Mouse (Mus musculus) thymus, adult 2 months (tissue): ENCODE data around the gene N4bp3. TPM values are rescaled to one million over a fixed set of nuclear protein-coding genes. Genes with fewer than 3 reads are reported as not detected.
"Not testable (repeated sequence)": the region's sequence is repeated elsewhere in the genome, so short reads cannot be mapped to it uniquely, and the experiment has no call there.

Experiments used
- DNase-seq: peaks from one replicate; pipeline ENCODE4 v3.0.0; 2021
- H3K27ac ChIP-seq: fragments of 200-500 bp; 2 replicates; pipeline ENCODE4 v1.5.1; 2012; ENCODE audit warnings: low read length, control low read depth; ENCODE audit not compliant: control insufficient read depth, insufficient read depth
- H3K27me3 ChIP-seq: fragments of 200-500 bp; 2 replicates; pipeline ENCODE4 v1.6.1; 2012; ENCODE audit warnings: mild to moderate bottlenecking, low read length, moderate library complexity, mixed read lengths; ENCODE audit not compliant: control insufficient read depth, insufficient read depth
- H3K36me3 ChIP-seq: fragments of 200-500 bp; 2 replicates; pipeline ENCODE4 v1.6.1; 2012; ENCODE audit warnings: mild to moderate bottlenecking, low read length, moderate library complexity; ENCODE audit not compliant: control insufficient read depth, insufficient read depth
- H3K4me1 ChIP-seq: fragments of 200-500 bp; replicated peaks from 2 replicates; pipeline ENCODE4 v1.6.1; 2012; ENCODE audit warnings: low read length; ENCODE audit not compliant: control insufficient read depth, insufficient read depth
- H3K4me3 ChIP-seq: fragments of 200-500 bp; 2 replicates; pipeline ENCODE4 v1.5.1; 2012; ENCODE audit warnings: mild to moderate bottlenecking, low read length, control low read depth, moderate library complexity; ENCODE audit not compliant: control insufficient read depth, insufficient read depth
- CTCF ChIP-seq: fragments of 200-500 bp; IDR thresholded peaks from 2 replicates; pipeline ENCODE4 v1.5.1; 2012; ENCODE audit warnings: mild to moderate bottlenecking, control low read depth, low read length, moderate library complexity, borderline replicate concordance; ENCODE audit not compliant: control insufficient read depth, poor library complexity, insufficient read depth; ENCODE audit errors: extremely low read depth
- POLR2A ChIP-seq: fragments of 200-500 bp; IDR thresholded peaks from 2 replicates; pipeline ENCODE4 v1.6.1; 2012; ENCODE audit warnings: mild to moderate bottlenecking, low read length, control low read depth, moderate library complexity; ENCODE audit not compliant: control insufficient read depth, poor library complexity, insufficient read depth; ENCODE audit errors: extremely low read depth
- WGBS: fragments of 180-500 bp; shearing (Covaris S2); methylation state at CpG from one replicate; pipeline ENCODE4 v1.1.7; 2018; 5-methylcytosine and 5-hydroxymethylcytosine counted together
- polyA plus RNA-seq: library from polyadenylated mRNA; depleted of rRNA; stranded (reverse); fragments of >200 nt; gene quantifications from 2 replicates; pipeline ENCODE4 v1.2.3, GENCODE M21; 2012

Gene N4bp3
- polyA plus RNA-seq, 1 experiment, result 22.7 TPM

DNA sequence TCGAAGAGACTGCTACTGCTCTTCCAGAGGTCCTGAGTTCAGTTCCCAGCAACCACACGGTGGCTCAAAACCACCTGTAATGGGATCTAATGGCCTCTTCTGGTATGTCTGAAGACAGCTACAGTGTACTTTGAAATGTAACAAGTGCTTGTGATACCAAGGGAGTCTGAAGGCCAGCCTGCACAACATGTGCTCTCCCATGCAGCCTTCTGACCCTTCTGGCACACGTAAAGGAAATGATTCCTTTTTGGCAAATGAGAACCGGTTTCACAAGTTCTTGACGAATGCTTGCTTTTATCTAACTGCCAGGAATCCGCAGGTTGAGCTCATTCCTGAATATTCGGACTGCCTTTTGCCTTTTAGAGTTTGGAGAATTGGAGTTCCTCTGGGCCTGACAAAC lies 35.5 kb downstream of the N4bp3 start:
- no peak for TF ChIP-seq POLR2A
- TF ChIP-seq CTCF, result no peak
- H3K36me3 ChIP-seq, result no peaks in the 10 kb centered on the region
- no peak for DNase-seq
- H3K4me3 ChIP-seq, result no peak overlapping the region; the same call in 1 of the 2 replicates
- no peaks in the 10 kb centered on the region for H3K27me3 ChIP-seq
- peak overlapping the region; percentile 66 for H3K27ac ChIP-seq
- WGBS, result 32% methylated on average over 7 of the region's 7 CpGs
- H3K4me1 ChIP-seq, result peaks cover 13% of the 10 kb centered on the region

DNA sequence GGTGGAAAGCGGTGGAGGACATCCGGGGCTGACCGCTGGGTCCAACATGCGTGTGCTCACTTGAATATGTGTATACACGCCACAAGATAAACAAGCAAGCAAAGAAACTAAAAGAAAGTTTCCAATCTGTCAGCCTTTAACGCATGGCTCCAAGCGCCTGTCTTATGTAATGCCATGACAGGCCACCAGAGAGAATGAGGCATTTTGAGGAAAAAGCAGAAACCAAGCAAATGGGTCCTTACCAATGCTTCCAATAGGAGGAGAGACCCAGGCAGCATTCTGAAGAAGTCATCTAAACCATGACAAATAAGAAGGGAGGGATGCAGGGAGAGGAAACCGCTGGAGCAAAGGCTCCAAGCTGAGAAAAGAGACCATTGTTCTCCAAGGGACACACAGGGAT lies 36.4 kb downstream of the N4bp3 start:
- 95% methylated on average over 8 of the region's 8 CpGs for WGBS
- Histone ChIP-seq H3K27me3 (no peaks in the 10 kb centered on the region), H3K4me3 (no peak overlapping the region), H3K36me3 (no peaks in the 10 kb centered on the region), H3K27ac (no peak overlapping the region), H3K4me1 (peaks cover 19% of the 10 kb centered on the region)
- no peak for TF ChIP-seq POLR2A
- TF ChIP-seq CTCF, result no peak
- DNase-seq, result no peak

DNA sequence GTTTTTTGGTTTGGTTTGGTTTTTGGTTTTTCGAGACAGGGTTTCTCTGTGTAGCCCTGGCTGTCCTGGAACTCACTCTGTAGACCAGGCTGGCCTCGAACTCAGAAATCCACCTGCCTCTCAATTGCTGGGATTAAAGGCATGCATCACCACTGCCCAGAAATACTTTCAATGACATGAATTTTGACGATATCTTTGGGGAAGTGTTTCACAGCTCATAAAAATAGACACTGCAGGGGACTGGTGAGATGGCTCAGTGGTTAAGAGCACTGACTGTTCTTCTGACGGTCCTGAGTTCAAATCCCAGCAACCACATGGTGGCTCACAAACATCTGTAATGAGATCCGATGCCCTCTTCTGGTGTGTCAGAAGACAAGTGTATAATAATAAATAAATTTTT lies 40.7 kb downstream of the N4bp3 start:
- WGBS, result 71% methylated on average over 5 of the region's 5 CpGs

DNA sequence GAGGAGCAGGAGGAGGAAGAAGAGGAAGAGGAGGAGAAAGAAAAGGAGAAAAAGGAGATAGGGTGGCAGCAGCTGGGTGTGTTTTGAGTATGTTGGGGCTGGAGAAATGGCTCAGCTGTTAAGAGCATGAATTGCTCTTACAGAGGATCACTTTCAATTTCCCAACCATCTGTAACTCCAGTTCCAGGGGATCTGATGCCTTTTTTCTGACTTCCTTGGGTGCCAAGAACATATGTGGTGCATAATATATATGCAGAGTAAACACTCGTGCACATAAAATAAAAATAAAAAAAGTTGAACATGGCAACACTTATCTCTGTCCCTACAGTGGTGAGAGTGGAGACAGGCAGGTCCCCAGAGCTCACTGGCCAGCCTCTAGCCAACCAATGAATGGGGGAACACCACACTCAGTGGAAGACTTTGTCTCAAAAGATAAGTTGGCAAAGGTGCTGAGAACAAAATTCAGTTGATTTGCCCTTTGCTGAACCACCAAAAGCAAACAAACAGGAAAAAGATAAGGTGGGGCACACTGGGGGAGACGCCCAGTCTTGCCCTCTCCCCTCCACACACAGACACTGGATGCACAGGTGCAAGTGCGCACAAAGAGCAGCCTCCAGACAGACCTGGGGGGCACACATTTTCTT lies 41.3 kb downstream of the N4bp3 start:
- H3K27me3 ChIP-seq, result no peaks in the 10 kb centered on the region
- H3K36me3 ChIP-seq, result peaks cover 10% of the 10 kb centered on the region
- peak overlapping the region; percentile 91 for H3K27ac ChIP-seq
- no peak overlapping the region for H3K4me3 ChIP-seq
- 26% methylated on average over 3 of the region's 3 CpGs for WGBS
- H3K4me1 ChIP-seq, result peaks cover 13% of the 10 kb centered on the region
- DNase-seq, result no peak
- no peak for TF ChIP-seq CTCF
- no peak for TF ChIP-seq POLR2A

More for the DNA sequence above, 40.7 kb downstream of the N4bp3 start:
- peaks cover 16% of the 10 kb centered on the region for H3K4me1 ChIP-seq
- not testable (repeated sequence) for H3K36me3 ChIP-seq, DNase-seq, H3K4me3 ChIP-seq, H3K27me3 ChIP-seq
- H3K27ac ChIP-seq, result peak overlapping the region; percentile 91

DNA sequence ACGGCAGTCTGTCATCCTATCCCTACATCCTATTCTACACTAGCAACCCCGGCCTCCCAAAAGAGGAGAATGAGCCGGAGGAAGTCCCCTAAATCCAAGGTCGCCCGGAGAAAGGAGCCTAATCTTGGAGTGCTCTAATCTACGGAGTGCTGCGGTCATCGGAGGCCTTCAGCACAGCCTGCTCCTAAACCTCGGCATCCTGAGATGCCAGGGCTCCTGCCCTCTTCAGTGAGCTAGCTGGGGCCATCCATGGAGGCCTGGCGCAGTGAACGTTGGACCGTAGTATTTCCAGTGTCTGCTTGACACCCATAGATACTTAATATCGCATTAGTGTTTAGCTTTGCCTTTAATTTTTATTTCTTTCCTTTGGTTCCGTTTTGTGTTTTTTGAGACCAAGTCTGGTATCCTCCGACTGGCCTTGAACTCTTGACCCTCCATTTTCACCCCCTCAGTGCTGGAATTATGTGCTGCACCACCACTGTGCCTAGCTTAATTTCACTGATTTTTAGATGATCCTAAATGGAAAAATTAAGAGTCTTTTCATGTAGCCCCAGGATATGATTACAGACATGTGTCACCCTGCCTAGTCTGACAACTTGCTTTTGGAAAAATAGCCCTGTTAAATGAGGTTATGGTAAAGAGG lies 43.4 kb downstream of the N4bp3 start:
- Histone ChIP-seq H3K4me3 (peak overlapping the region; percentile 75), H3K27me3 (no peaks in the 10 kb centered on the region), H3K4me1 (peaks cover 13% of the 10 kb centered on the region), H3K36me3 (peaks cover 31% of the 10 kb centered on the region), H3K27ac (peak overlapping the region; percentile 9; the same call in 1 of the 2 replicates)
- DNase-seq, result no peak
- 6% methylated on average over 15 of the region's 15 CpGs for WGBS
- TF ChIP-seq POLR2A, result no peak
- TF ChIP-seq CTCF, result no peak

DNA sequence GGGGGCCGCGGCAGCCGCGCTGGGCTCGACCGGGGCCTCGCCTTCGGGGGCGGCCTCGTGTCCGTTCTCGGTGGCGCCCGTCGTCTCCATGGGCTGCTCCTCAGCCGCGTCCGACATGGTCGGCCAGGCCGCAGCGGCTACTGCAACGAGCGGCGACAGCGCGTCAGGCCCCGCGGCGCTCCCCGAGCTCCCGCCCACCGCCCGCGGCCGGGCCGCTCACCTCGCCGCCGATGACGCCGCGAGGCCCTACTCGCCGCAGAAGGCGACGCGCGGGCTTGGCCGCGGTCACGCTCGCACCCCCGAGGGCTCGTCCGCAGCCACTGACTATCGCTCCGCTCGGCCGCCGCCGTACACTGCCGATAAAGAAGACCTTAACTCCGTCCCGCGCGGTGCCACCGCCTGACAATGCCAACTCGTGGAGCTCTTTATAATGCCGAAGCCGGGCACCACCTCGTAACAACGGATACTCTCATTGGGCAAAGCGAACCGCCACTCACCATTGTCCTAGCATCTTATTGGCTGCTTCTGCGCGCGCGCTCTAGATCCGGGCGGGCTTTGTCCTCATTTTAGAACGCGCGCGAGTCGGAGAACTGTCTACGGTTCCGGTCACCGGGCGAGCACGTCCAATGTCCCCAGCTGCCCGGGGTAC lies 44.1 kb downstream of the N4bp3 start, which contains the start of gene Hnrnpab:
Hnrnpab (minus strand) TSS at position 401 of the 649 bp plus-strand sequence.
- Histone ChIP-seq H3K27me3 (no peaks in the 10 kb centered on the region), H3K36me3 (peaks cover 38% of the 10 kb centered on the region), H3K4me3 (peak within 1 kb of the TSS; percentile 75), H3K27ac (peak within 1 kb of the TSS; percentile 15), H3K4me1 (peaks cover 13% of the 10 kb centered on the region)
- TF ChIP-seq POLR2A (peak; percentile 100), CTCF (no peak)
- under 1% methylated on average over 91 of the region's 91 CpGs for WGBS
- DNase-seq, result peak; percentile 96
